Mouse (Mus musculus) lung, adult 2 months (tissue): Measurements from ENCODE around the gene Xcl1.

ENCODE experiments used
- CTCF ChIP-seq: fragments of 200-500 bp; IDR thresholded peaks from 2 replicates; pipeline ENCODE4 v1.5.1; 2011; ENCODE audit warnings: mild to moderate bottlenecking, low read length, control low read depth; ENCODE audit not compliant: insufficient read depth
- POLR2A ChIP-seq: fragments of 200-500 bp; IDR thresholded peaks from 2 replicates; pipeline ENCODE4 v1.6.1; 2011; ENCODE audit warnings: low read depth, mild to moderate bottlenecking, control low read depth, low read length, borderline replicate concordance; ENCODE audit errors: extremely low read depth

DNA sequence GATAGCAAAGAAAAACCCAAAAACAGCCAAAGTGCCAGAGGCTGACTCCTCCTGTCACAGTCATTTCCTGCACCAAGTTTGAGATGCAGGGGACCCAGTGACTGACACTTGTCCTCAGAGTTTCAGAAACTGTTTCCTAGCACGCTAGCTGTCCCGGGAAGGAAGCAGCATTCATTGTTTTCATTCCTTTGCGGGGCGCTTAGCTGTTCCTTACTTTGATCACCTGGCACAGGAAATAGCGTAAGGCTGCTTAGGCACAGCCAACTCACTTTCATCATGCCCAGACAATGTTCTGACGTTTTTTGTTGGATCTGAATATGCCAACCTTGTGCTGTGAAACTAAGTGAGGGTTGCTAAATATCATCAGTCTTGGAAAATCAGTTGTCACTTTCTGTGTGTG, 46.8 kb downstream of the Xcl1 start:
- TF ChIP-seq CTCF, result no peak
- no peak for TF ChIP-seq POLR2A
